Mouse (Mus musculus) erythroblast, adult 5-6 weeks (primary cell): ENCODE measurements around the gene D10Wsu102e. TPM values are rescaled to one million over a fixed set of nuclear protein-coding genes. Genes with fewer than 3 reads are reported as not detected.
A peak's percentile ranks its signal among the peaks of the same experiment; 100 is the strongest.
"Not testable (repeated sequence)": the region's sequence is repeated elsewhere in the genome, so short reads cannot be mapped to it uniquely, and the experiment has no call there.

Experiments used
- ATAC-seq: replicated peaks from 2 replicates; pipeline ENCODE4 v1.8.0; 2016; ENCODE audit warnings: moderate number of reproducible peaks, mild to moderate bottlenecking, moderate TSS enrichment, inconsistent platforms; ENCODE audit not compliant: poor library complexity, low FRiP score, severe bottlenecking
- total RNA-seq, 2 experiments: library from RNA; stranded (forward) in 1 of 2; stranded (reverse) in 1 of 2; fragments of 150-400 nt in 1 of 2; fragments of 200-764, 138-1000 nt in 1 of 2; gene quantifications; 2 replicates each; pipeline versions ENCODE4 v1.2.3 to v1.2.4; 2015 to 2017; ENCODE audit warnings: low replicate concordance in 2 of 2

The D10Wsu102e gene
- total RNA-seq, 2 experiments from 2014 or later: 0.19 to 0.26 TPM

GRCm38 (mm10) chr10:83382988-83383387, 23.0 kb downstream of the D10Wsu102e start:
- ATAC-seq: no peak

GRCm38 (mm10) chr10:83383863-83384262, 23.8 kb downstream of the D10Wsu102e start:
- ATAC-seq: 0 out of 2 replicates have a peak, but pooled peaks have one; percentile 46

- ATAC-seq: no peak
These were observed 24.6 kb downstream of the D10Wsu102e start for GRCm38 (mm10) chr10:83384456-83385215.

- no peak for ATAC-seq
These were observed 25.4 kb downstream of the D10Wsu102e start for GRCm38 (mm10) chr10:83385330-83385910.

DNA sequence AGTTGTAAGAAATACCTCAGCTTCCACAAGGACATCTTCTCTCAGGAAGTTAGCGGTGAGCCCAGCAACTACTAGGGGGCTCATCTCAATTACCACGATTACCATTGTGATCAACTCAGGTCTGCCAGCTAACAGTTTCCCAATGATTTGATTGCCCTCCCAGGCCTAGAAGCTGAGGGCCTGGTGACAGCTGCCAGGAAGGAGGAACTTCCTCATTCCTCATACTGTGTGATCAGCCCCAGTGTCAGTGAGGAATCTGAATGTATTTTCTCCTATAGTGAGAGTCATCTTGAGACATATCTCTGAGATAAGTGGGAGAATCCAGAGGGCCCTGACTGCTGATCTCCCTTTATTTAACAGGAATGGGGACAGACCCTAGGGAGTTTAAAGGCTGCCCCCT, 37.3 kb downstream of the D10Wsu102e start:
- ATAC-seq: no peak

DNA sequence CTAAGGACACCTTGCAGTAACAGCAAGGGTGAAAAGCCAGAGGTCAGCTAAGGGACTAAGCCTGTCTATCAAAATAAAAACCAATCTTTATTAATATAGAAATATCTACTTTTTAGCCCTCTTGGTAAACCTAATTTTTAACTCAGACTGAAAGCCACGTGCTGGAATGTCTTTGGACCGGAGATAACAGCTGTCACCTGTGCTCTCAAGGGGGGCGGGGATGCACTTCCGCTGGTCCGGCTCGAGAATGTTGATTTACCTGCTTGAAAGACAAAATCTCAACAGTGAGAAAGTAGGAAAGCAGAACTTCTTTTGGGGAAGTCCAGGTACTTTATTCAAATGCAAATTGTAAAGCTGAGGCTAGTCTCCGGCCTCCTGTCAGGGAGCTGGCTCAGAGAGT, 40.9 kb downstream of the D10Wsu102e start:
- not testable (repeated sequence) for ATAC-seq

- ATAC-seq: no peak
These were observed 45.0 kb downstream of the D10Wsu102e start for GRCm38 (mm10) chr10:83405031-83405430.

- no peak for ATAC-seq
These were observed 45.7 kb downstream of the D10Wsu102e start for GRCm38 (mm10) chr10:83405711-83406110.

GRCm38 (mm10) chr10:83407141-83407540, 47.1 kb downstream of the D10Wsu102e start:
- no peak for ATAC-seq

- ATAC-seq: not testable (repeated sequence)
These were observed 58.4 kb downstream of the D10Wsu102e start for GRCm38 (mm10) chr10:83418466-83418865.

DNA sequence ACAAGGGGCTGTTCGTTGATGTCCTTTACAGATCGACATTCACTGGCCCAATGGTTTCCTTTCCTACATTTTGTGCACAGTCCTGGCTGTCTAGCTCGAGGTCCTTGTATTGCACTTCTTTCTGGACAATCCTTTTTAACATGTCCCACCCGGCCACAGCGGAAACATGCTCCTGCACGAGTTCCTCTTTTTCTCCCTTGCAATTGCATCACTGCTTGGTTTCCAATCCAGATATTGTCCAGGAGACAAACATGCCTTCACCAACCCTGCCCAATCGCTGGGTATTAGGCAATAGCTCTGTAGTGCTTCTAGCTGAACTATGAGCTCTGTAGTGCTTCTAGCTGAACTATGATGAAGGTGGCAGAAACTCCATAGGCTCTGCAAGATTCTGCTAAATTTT, 88.6 kb downstream of the D10Wsu102e start:
- ATAC-seq: no peak

DNA sequence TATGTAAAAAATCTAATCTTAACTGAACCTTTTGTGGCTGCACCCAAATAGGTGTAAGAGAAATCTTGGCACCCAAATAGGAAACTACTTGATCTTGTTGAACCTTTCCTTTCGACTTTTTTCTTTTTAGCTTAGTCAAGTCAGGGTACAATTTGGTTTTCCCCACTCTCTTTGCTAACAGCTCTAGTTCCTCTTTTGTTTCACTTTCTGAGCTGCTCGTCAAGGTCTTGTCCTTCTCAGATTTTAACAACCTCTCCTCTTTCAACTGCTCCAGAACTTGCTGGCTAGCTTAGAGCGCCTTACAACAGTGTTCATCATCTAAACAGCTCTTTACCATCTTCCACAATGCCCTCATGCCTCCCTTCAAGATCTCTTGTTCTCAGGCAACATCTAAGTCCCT, 97.5 kb downstream of the D10Wsu102e start:
- ATAC-seq: no peak

- ATAC-seq: no peak
These were observed 115.2 kb downstream of the D10Wsu102e start for GRCm38 (mm10) chr10:83475226-83475625.

GRCm38 (mm10) chr10:83477286-83477685, 117.3 kb downstream of the D10Wsu102e start:
- ATAC-seq: no peak

DNA sequence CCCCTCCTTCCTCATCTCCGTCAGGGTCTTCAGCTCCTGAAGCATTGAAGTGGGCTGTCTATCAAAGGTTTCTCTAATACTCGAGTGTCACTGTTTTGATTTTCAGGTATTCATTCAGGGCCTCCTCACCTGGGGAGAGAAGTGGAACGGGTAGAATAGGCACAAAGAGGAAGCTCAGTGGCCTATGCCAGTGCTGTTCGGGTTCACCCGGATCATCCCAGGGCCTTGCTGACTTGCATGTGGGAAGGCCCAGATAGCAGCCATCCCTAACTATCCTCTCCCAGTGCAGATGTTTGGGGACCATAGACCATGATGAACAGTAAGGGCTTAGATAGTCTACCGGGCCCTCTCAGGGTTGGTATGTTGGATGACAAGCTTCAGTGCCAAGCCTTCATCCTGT, 130.5 kb downstream of the D10Wsu102e start:
- no peak for ATAC-seq

DNA sequence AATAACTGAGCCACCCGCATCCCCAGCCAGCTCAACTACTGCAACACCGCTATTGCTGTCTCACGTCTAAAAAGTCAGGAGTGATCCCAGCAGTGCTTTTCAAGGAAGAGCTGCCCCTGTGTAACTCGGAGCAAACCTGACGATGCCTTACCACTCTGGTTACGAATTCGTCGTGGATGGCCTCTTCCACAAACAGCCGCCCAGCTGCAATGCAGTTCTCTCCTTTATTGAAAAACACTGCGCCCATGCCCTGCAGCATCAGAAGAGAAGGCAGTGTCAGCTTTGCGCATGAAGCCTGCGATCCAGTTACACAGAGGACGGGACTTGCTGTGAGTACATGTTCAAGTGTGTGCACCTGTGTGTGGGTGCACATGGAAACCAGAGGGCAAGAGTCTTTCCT, 137.3 kb downstream of the D10Wsu102e start:
- no peak for ATAC-seq

GRCm38 (mm10) chr10:83508962-83509660, 149.1 kb downstream of the D10Wsu102e start:
- no peak for ATAC-seq

- ATAC-seq: no peak
These were observed 151.3 kb downstream of the D10Wsu102e start for GRCm38 (mm10) chr10:83511304-83511703.

GRCm38 (mm10) chr10:83513736-83514135, 153.7 kb downstream of the D10Wsu102e start:
- ATAC-seq: no peak

DNA sequence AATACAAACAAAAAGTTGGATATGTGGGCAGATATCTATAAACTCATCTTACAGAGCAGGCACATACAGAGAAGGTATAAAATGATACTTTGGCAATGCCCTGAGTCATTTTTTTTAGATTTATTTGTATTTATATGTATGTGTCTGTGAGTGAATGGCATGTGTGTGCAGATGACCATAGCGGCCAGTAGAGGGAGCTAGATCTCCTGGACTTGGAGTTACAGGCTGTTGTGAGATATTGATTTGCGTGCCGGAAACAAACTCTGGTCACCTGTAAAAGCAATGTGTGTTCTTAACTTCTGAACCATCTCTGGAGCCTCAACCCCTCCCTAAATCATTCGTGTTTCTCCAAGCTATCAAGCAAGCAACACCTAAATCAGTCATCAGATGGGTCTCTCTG, 161.0 kb downstream of the D10Wsu102e start:
- no peak for ATAC-seq

GRCm38 (mm10) chr10:83524238-83524637, 164.2 kb downstream of the D10Wsu102e start:
- not testable (repeated sequence) for ATAC-seq
